Mouse (Mus musculus): ENCODE results near the gene March2. TPM values are rescaled to one million over a fixed set of nuclear protein-coding genes. Genes with fewer than 3 reads are reported as not detected.

The March2 gene
- polyA plus RNA-seq (2016; fragmentation: Nextera tagmentation; extraction: Ambion mirVana): 39.1 and 39.4 TPM in 2 replicates

DNA sequence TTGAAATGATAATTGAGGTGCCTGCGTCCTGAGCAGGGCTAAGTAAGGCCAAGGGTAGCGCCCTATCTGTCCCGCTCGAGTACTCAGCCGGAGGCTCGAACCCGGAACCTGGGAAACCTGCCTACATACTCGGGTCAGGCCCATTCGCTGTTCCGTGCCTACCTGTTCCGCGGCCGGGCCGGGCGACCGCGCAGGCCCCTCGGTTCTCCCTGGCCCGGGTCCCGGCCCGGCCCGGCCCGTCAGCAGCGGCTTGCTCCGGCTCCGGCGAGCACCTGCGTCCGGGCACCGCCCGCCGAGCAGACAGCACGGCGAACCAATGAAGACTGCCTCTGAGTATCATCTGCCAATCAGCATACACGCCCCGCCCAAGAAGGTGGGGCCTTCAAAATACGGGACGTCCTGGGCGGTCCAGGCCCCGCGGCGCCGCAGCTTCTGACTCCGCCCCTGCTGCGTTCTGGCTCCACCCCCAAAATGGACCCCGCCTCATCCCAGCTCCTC lies at the start of gene March2:
March2 (minus strand) TSS at position 287 of the 498 bp plus-strand sequence.
- H3K9ac ChIP-seq (replicated peaks): peak within 1 kb of the TSS; percentile 60
- no peaks in the 10 kb centered on the region for H3K9me3 ChIP-seq
- peaks cover 4% of the 10 kb centered on the region; the same call in 1 of the 2 replicates for H3K4me1 ChIP-seq (replicated peaks)
- no peaks in the 10 kb centered on the region for H3K27me3 ChIP-seq
- H3K4me2 ChIP-seq: peak within 1 kb of the TSS; percentile 76
- no peaks in the 10 kb centered on the region for H3K36me3 ChIP-seq
- under 1% methylated on average over 46 of the region's 46 CpGs for WGBS
- peak within 1 kb of the TSS; percentile 83 for H3K4me3 ChIP-seq (replicated peaks)
- ATAC-seq (ENCODE audit: insufficient number of reproducible peaks, insufficient read depth, low FRiP score, low TSS enrichment, low read depth): peak; percentile 99
- H3K27ac ChIP-seq: peak within 1 kb of the TSS; percentile 35; the same call in 1 of the 2 replicates

DNA sequence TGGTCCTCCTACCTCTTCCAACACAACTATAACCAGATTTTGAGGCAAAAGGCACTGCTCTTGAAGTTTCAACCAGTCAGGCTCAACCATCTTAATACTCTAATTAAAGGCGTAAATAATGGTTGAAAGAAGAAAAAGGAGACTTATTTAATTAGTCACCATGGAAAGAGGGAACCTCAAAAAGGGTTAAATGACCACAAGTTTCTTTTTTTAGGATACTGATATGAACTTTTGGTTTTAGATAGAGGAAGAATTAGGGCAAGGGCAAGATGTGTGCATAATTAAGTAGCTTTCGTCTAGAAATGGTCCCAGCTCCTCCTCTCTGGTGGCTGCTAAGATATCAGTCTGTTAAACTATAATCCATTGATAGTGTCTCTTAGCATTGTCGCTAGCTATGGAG lies 47.9 kb upstream of the March2 start:
- Histone ChIP-seq H3K36me3 (no peaks in the 10 kb centered on the region), H3K4me2 (no peak overlapping the region), H3K9me3 (no peaks in the 10 kb centered on the region), H3K4me1 (replicated peaks) (no peaks in the 10 kb centered on the region), H3K27ac (no peak overlapping the region), H3K27me3 (no peaks in the 10 kb centered on the region), H3K9ac (replicated peaks) (no peak overlapping the region), H3K4me3 (replicated peaks) (no peak overlapping the region)
- no peak for ATAC-seq (ENCODE audit: insufficient number of reproducible peaks, insufficient read depth, low FRiP score, low TSS enrichment, low read depth)
- 77% methylated on average over 3 of the region's 3 CpGs for WGBS

DNA sequence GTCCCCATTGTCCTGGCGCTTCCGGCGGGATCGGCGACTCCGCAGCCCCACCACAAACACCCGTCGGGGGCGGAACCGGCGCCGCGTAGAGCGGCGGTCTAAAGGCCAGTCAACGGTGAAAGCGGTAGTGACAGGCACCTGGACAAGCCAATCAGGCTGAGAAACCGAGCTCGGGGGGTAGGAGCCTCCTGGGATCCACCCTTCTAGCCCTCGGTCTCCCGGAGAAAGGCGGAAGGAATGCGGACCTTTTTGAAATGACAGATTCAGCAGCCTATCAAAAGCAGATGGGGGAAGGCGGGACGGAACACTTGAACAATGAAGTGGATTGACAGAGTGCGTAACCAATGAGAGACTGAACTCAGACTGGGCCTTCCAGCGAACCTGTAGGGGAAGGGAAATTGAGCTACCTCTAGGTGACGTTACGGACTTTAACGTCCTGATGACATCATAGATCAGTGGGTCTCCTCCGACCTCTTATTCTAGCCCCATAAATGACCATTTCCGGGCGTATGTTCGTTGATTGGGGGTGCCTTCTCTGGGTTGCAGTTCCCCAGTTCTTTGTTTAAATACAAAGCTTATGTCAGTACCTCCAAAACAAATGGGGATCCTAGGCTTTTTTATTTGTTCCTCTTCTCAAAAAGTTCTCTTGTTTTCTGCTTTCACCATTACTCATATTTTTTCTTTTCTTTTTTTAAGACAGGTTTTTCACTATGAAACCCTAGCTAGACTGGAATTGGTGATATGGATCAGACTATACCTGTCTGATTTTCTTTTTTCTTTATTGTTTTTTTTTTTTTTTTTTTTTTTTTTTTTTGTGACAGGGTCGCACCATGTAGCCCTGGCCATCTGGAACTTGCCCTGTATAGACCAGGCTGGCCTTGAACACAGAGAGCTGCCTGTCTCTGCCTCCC lies 42.0 kb upstream of the March2 start, which contains the start of gene Rab11b:
Rab11b (minus strand) TSS at position 276 of the 911 bp plus-strand sequence.
- 2% methylated on average over 35 of the region's 35 CpGs for WGBS
- Histone ChIP-seq H3K27ac (peak within 1 kb of the TSS; percentile 99), H3K4me3 (replicated peaks) (peak within 1 kb of the TSS; percentile 74), H3K36me3 (peaks cover 18% of the 10 kb centered on the region; the same call in 1 of the 2 replicates), H3K4me1 (replicated peaks) (peaks cover 38% of the 10 kb centered on the region), H3K9ac (replicated peaks) (peak within 1 kb of the TSS; percentile 95), H3K9me3 (no peaks in the 10 kb centered on the region), H3K27me3 (no peaks in the 10 kb centered on the region), H3K4me2 (peak within 1 kb of the TSS; percentile 68)
- peak; percentile 99 for ATAC-seq (ENCODE audit: insufficient number of reproducible peaks, insufficient read depth, low FRiP score, low TSS enrichment, low read depth)

DNA sequence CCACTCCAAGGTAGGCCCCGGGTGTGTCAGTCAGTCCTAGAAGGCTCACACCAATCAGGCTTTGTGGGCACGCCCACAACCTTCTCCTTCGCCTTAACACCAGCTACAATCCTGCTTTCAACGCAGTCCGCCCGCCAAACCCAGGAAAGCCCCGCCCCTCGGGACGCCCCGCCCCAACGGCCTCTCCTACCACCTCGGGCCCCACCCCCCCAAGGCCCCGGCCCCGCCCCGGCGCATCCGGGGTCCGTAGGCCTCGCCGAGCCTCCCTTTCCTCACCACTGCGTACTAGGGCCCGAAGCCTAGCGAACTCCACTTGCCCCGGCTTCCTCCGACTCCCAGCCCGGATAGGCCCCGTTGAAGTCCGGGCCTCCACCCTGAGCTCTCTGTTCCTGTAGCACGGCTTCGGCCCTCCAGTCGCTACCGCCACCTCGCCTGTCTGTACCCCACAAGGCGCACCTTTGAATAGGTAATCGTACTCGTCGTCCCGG lies 41.3 kb upstream of the March2 start:
- H3K9ac ChIP-seq (replicated peaks): peak overlapping the region; percentile 95
- H3K27ac ChIP-seq: peak overlapping the region; percentile 99
- ATAC-seq (ENCODE audit: insufficient number of reproducible peaks, insufficient read depth, low FRiP score, low TSS enrichment, low read depth): peak; percentile 84
- H3K4me3 ChIP-seq (replicated peaks): peak overlapping the region; percentile 74
- H3K9me3 ChIP-seq: no peaks in the 10 kb centered on the region
- H3K4me1 ChIP-seq (replicated peaks): peaks cover 40% of the 10 kb centered on the region
- WGBS: under 1% methylated on average over 38 of the region's 38 CpGs
- peaks cover 19% of the 10 kb centered on the region; the same call in 1 of the 2 replicates for H3K36me3 ChIP-seq
- H3K4me2 ChIP-seq: peak overlapping the region; percentile 68
- H3K27me3 ChIP-seq: no peaks in the 10 kb centered on the region

- WGBS: 63% methylated on average over 4 of the region's 4 CpGs
- Histone ChIP-seq H3K27ac (no peak overlapping the region), H3K4me2 (no peak overlapping the region)
Measured at GRCm38 (mm10) chr17:33757231-33757630, 38.8 kb upstream of the March2 start.

DNA sequence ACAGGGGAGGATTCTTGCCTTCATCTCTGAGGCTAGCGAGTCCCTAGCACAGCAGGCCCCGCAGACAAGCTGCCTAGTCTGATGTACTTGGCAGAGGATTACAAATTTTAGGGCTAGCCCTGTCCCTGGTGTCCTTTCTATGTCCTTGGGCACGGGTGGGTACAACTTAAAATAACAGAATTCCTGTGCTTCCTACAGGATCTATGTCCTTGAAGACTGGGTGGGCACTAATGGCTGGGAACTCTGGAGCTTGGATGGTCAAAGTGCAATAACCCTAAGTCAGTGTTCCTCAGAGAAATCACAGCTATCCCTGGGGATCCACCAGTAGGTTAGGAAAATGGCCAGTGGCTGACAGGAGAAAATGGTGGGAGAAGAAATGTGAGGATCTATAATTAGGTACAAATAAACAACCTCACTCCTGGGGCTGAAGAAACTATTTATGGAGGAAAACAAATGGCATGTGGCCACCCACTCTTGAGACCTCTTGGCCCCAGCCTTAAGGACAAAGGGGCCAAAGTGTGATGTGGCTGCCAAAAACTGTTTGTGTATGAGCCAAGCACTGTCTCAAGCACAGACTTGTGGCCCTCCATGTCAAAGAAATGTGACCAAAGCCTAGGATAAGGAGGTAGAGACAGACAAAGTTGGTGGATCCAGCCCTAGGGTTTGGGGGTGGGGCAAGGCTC lies 37.8 kb upstream of the March2 start:
- Histone ChIP-seq H3K27ac (no peak overlapping the region), H3K27me3 (no peaks in the 10 kb centered on the region), H3K4me2 (no peak overlapping the region), H3K9ac (replicated peaks) (no peak overlapping the region), H3K9me3 (no peaks in the 10 kb centered on the region), H3K36me3 (peaks cover 33% of the 10 kb centered on the region), H3K4me1 (replicated peaks) (peaks cover 46% of the 10 kb centered on the region), H3K4me3 (replicated peaks) (no peak overlapping the region)
- WGBS: 91% methylated on average over 3 of the region's 3 CpGs
- no peak for ATAC-seq (ENCODE audit: insufficient number of reproducible peaks, insufficient read depth, low FRiP score, low TSS enrichment, low read depth)

More at GRCm38 (mm10) chr17:33757231-33757630, 38.8 kb upstream of the March2 start:
- no peaks in the 10 kb centered on the region for H3K27me3 ChIP-seq
- H3K36me3 ChIP-seq: peaks cover 25% of the 10 kb centered on the region
- peaks cover 46% of the 10 kb centered on the region for H3K4me1 ChIP-seq (replicated peaks)
- H3K9ac ChIP-seq (replicated peaks): no peak overlapping the region
- H3K9me3 ChIP-seq: no peaks in the 10 kb centered on the region
- H3K4me3 ChIP-seq (replicated peaks): no peak overlapping the region
- no peak for ATAC-seq (ENCODE audit: insufficient number of reproducible peaks, insufficient read depth, low FRiP score, low TSS enrichment, low read depth)

DNA sequence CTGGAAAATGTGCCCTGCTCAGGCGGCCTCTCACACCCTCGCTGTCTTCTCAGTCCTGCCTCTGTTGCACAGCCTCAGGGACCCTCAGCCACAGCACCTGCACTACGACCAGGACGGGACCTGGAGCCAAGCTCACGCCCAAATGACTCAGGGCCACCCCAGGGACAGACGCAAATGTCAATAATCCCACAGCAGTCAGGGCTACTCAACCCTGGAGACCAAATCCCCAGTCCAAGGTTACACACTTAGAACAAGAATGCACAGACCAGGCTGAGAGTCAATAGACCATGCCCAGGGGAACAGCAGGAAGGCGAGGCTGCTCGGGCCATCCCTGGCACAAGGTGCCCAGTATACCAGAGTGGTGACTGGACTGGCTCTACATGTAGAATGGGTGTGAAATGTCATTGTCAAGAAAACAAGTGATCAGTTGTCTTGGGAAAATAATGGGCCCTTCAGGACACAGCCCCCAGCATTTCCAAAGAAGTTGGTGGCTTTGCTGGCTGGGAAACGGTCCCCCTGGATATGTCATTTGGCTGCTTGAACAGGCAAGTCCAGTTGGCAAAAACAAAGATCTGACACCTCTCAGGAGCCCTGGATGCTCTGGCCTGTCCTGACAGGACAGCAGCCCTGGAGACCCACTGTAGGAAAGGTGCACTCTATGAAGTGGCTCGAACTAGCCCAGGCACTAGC lies 37.1 kb upstream of the March2 start:
- Histone ChIP-seq H3K4me2 (no peak overlapping the region), H3K27me3 (no peaks in the 10 kb centered on the region), H3K36me3 (peaks cover 40% of the 10 kb centered on the region), H3K27ac (no peak overlapping the region), H3K4me1 (replicated peaks) (peaks cover 46% of the 10 kb centered on the region), H3K4me3 (replicated peaks) (no peak overlapping the region), H3K9ac (replicated peaks) (no peak overlapping the region), H3K9me3 (no peaks in the 10 kb centered on the region)
- WGBS: 87% methylated on average over 10 of the region's 10 CpGs
- ATAC-seq (ENCODE audit: insufficient number of reproducible peaks, insufficient read depth, low FRiP score, low TSS enrichment, low read depth): no peak

- Histone ChIP-seq H3K9me3 (no peaks in the 10 kb centered on the region), H3K27me3 (no peaks in the 10 kb centered on the region), H3K36me3 (peaks cover 49% of the 10 kb centered on the region), H3K4me2 (no peak overlapping the region), H3K27ac (no peak overlapping the region), H3K4me3 (replicated peaks) (no peak overlapping the region), H3K9ac (replicated peaks) (no peak overlapping the region), H3K4me1 (replicated peaks) (peaks cover 46% of the 10 kb centered on the region)
- WGBS: 68% methylated on average over 1 of the region's 1 CpGs
- ATAC-seq (ENCODE audit: insufficient number of reproducible peaks, insufficient read depth, low FRiP score, low TSS enrichment, low read depth): no peak
Measured at GRCm38 (mm10) chr17:33754656-33755055, 36.2 kb upstream of the March2 start.

DNA sequence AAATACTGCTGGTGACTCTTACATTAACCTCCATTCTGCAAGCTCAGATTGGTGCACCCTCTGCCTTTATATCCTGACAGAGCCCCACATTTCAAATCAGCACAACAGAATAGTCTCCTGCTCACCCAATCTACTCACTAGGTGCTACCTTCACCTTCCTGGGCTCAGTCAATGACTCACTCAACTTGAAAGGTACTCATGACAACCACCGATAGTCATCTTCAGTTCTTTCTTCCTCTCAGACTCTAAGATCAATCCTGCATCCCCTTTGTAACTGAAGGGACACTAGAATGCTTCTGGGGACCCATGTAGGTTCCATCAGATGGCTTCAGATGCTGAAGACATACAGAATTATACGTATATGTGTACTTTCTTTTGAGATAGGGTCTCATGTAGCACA lies 33.8 kb upstream of the March2 start:
- H3K27ac ChIP-seq: no peak overlapping the region
- H3K27me3 ChIP-seq: no peaks in the 10 kb centered on the region
- no peaks in the 10 kb centered on the region for H3K9me3 ChIP-seq
- WGBS: 94% methylated on average over 2 of the region's 2 CpGs
- H3K36me3 ChIP-seq: peaks cover 67% of the 10 kb centered on the region
- H3K4me1 ChIP-seq (replicated peaks): peaks cover 26% of the 10 kb centered on the region
- no peak overlapping the region for H3K4me3 ChIP-seq (replicated peaks)
- H3K4me2 ChIP-seq: no peak overlapping the region
- ATAC-seq (ENCODE audit: insufficient number of reproducible peaks, insufficient read depth, low FRiP score, low TSS enrichment, low read depth): no peak
- H3K9ac ChIP-seq (replicated peaks): no peak overlapping the region

- ATAC-seq (ENCODE audit: insufficient number of reproducible peaks, insufficient read depth, low FRiP score, low TSS enrichment, low read depth): no peak
- Histone ChIP-seq H3K4me2 (no peak overlapping the region), H3K36me3 (peaks cover 63% of the 10 kb centered on the region), H3K4me1 (replicated peaks) (peaks cover 15% of the 10 kb centered on the region), H3K27ac (no peak overlapping the region), H3K9me3 (no peaks in the 10 kb centered on the region), H3K4me3 (replicated peaks) (no peak overlapping the region), H3K27me3 (no peaks in the 10 kb centered on the region), H3K9ac (replicated peaks) (no peak overlapping the region)
Measured at GRCm38 (mm10) chr17:33751181-33751580, 32.7 kb upstream of the March2 start.

All from limb, embryonic 12.5 days (tissue).